Comparison of ENCODE assay signal across 23 mouse cellular contexts in the genomic region with DNA sequence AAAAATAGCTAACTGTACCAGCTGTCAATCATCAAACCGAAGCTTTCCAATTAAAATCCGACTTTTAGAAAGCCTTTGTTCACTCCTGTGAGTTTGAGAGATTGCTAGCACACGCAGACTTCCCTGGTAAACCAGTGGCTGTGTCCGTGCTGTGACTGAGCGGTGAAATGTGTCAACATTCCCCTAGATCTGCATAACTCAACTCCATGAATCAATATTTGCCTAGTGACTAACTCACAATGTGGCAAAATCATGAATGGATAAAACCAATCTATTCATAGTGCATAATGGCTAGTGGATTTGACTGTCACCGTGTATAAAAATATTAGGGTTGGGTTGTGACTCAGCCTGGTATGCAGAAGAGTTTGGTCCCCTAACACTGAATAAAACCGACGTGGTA.
DNase-seq lines count a peak whose midpoint lies in the region; ATAC-seq and TF ChIP-seq lines count a peak whose summit lies in the region.
"Had no signal": no experiment of that assay in that cellular context is flagged by ENCODE, and none has a peak within 500 bp of the region (broad histone marks: within the 10 kb centered on the region; RNA-seq: fewer than 3 reads in every experiment).

No protein-coding gene starts in this region.

- no peak for ATAC-seq in lung, embryonic 15.5 days (ENCODE audit: borderline replicate concordance, extremely low read depth, low FRiP score, low TSS enrichment)
- ATAC-seq in stomach, embryonic 16.5 days (ENCODE audit: insufficient read depth, low FRiP score): peak; percentile 83
- ATAC-seq: forebrain, embryonic 16.5 days; hindbrain, postnatal 0 days; midbrain, embryonic 16.5 days had no signal

- WGBS in lung, embryonic 15.5 days: 66% methylated on average over 8 of the region's 8 CpGs
- 61% methylated on average over 8 of the region's 8 CpGs for WGBS in stomach, embryonic 16.5 days
- 97% methylated on average over 8 of the region's 8 CpGs for WGBS in thymus, adult 2 months

- TF ChIP-seq POLR2A in thymus, adult 2 months (IDR thresholded peaks at IDR 0.05; ENCODE audit: control insufficient read depth, extremely low read depth, insufficient read depth, low read length, poor library complexity): no peak

- H3K79me2 ChIP-seq in C2C12 (ENCODE audit: control insufficient read depth, insufficient read depth): no peaks in the 10 kb centered on the region

- TF ChIP-seq CTCF in C2C12 (IDR thresholded peaks at IDR 0.05; ENCODE audit: control insufficient read depth, insufficient read depth, insufficient read length): no peak
- TF ChIP-seq CTCF in thymus, adult 2 months (IDR thresholded peaks at IDR 0.05; ENCODE audit: borderline replicate concordance, control insufficient read depth, extremely low read depth, insufficient read depth, low read length, poor library complexity): no peak

- no peak overlapping the region for H3K4me2 ChIP-seq in lung, embryonic 15.5 days
- no peak overlapping the region for H3K4me2 ChIP-seq in stomach, embryonic 16.5 days (ENCODE audit: low read depth, low read length)
- H3K4me2 ChIP-seq: embryonic facial prominence, embryonic 15.5 days; heart, embryonic 12.5 days; liver, embryonic 11.5 days had no signal

- no peak overlapping the region for H3K4me3 ChIP-seq in lung, embryonic 15.5 days
- H3K4me3 ChIP-seq in C2C12 (ENCODE audit: insufficient read depth, poor library complexity, severe bottlenecking): no peak overlapping the region
- no peak overlapping the region for H3K4me3 ChIP-seq in stomach, embryonic 16.5 days (replicated peaks; ENCODE audit: low read length)
- H3K4me3 ChIP-seq in thymus, adult 2 months (ENCODE audit: control insufficient read depth, insufficient read depth, low read length): no peak overlapping the region
- H3K4me3 ChIP-seq: embryonic facial prominence, embryonic 15.5 days; forebrain, embryonic 10.5 days; heart, embryonic 12.5 days; limb, embryonic 10.5 days had no signal

- no peaks in the 10 kb centered on the region for H3K79me3 ChIP-seq in C2C12 (ENCODE audit: low read depth)

- H3K36me3 ChIP-seq in lung, embryonic 15.5 days: no peaks in the 10 kb centered on the region
- H3K36me3 ChIP-seq in C2C12 (ENCODE audit: control insufficient read depth, insufficient read depth): no peaks in the 10 kb centered on the region
- H3K36me3 ChIP-seq in stomach, embryonic 16.5 days (ENCODE audit: control insufficient read depth, insufficient read depth, low read length): no peaks in the 10 kb centered on the region
- no peaks in the 10 kb centered on the region for H3K36me3 ChIP-seq in thymus, adult 2 months (ENCODE audit: control insufficient read depth, insufficient read depth, low read length)
- H3K36me3 ChIP-seq: embryonic facial prominence, embryonic 15.5 days; forebrain, embryonic 10.5 days; heart, embryonic 12.5 days; limb, embryonic 10.5 days had no signal

- peak overlapping the region; percentile 38; the same call in 1 of the 2 replicates for H3K27ac ChIP-seq in lung, embryonic 15.5 days
- peak overlapping the region; percentile 70 for H3K27ac ChIP-seq in stomach, embryonic 16.5 days (ENCODE audit: low read length)
- no peak overlapping the region for H3K27ac ChIP-seq in thymus, adult 2 months (ENCODE audit: control insufficient read depth, insufficient read depth, low read length)
- H3K27ac ChIP-seq: embryonic facial prominence, embryonic 15.5 days; forebrain, embryonic 10.5 days; hindbrain, postnatal 0 days; limb, embryonic 10.5 days; macrophage had no signal

- 0 out of 2 replicates have a peak, but pooled peaks cover 5% of the 10 kb centered on the region for H3K4me1 ChIP-seq in lung, embryonic 15.5 days
- peaks cover 5% of the 10 kb centered on the region; the same call in 1 of the 2 replicates for H3K4me1 ChIP-seq in stomach, embryonic 16.5 days (ENCODE audit: control insufficient read depth, insufficient read depth, low read length)
- H3K4me1 ChIP-seq in thymus, adult 2 months (replicated peaks; ENCODE audit: control insufficient read depth, insufficient read depth, low read length): peaks cover 11% of the 10 kb centered on the region
- H3K4me1 ChIP-seq: embryonic facial prominence, embryonic 15.5 days; limb, embryonic 10.5 days had no signal

- H3K9me3 ChIP-seq in lung, embryonic 15.5 days: no peaks in the 10 kb centered on the region
- H3K9me3 ChIP-seq in stomach, embryonic 16.5 days (replicated peaks; ENCODE audit: control insufficient read depth, low read length): no peaks in the 10 kb centered on the region
- H3K9me3 ChIP-seq: embryonic facial prominence, embryonic 15.5 days; forebrain, embryonic 10.5 days; limb, embryonic 10.5 days had no signal

- DNase-seq in lung, postnatal 10 days: no peak
- peak; percentile 61 for DNase-seq in fibroblast of lung, adult 2 months (ENCODE audit: low read depth)
- no peak for DNase-seq in thymus, adult 2 months
- DNase-seq in gastrocnemius, adult 18-20 months (ENCODE audit: low spot score): no peak
- DNase-seq: adrenal gland, postnatal 36 days; cerebellum, adult 9-10 months; gastrocnemius, postnatal 14 days; heart, adult 18-20 months; heart, postnatal 10 days; kidney, adult 11 months; layer of hippocampus, adult 9-11 months had no signal

- no peaks in the 10 kb centered on the region for H3K27me3 ChIP-seq in lung, embryonic 15.5 days
- H3K27me3 ChIP-seq in C2C12 (ENCODE audit: control insufficient read depth, insufficient read depth, insufficient read length): no peaks in the 10 kb centered on the region
- H3K27me3 ChIP-seq in stomach, embryonic 16.5 days (ENCODE audit: control insufficient read depth, insufficient read depth, low read length): no peaks in the 10 kb centered on the region
- no peaks in the 10 kb centered on the region for H3K27me3 ChIP-seq in thymus, adult 2 months (ENCODE audit: control insufficient read depth, insufficient read depth, low read length)
- H3K27me3 ChIP-seq: embryonic facial prominence, embryonic 15.5 days; heart, embryonic 12.5 days had no signal

- H3ac ChIP-seq in C2C12 (ENCODE audit: control insufficient read depth, insufficient read length, low read depth): no peak overlapping the region

- H3K9ac ChIP-seq in lung, embryonic 15.5 days: no peak overlapping the region
- H3K9ac ChIP-seq in stomach, embryonic 16.5 days (ENCODE audit: low read length): no peak overlapping the region
- H3K9ac ChIP-seq: embryonic facial prominence, embryonic 15.5 days; heart, embryonic 12.5 days had no signal

TF ChIP-seq in C2C12, 6 proteins besides CTCF, POLR2A, EP300 and RAD21:
- TF ChIP-seq MYOD1 (IDR thresholded peaks at IDR 0.05; ENCODE audit: control insufficient read depth, insufficient read length, low read depth) (peak; percentile 38), FOSL1 (IDR thresholded peaks at IDR 0.05; ENCODE audit: insufficient read depth, low read length, poor library complexity, severe bottlenecking) (peak; percentile 46), USF1 (IDR thresholded peaks at IDR 0.05; ENCODE audit: low read depth) (no peak), MAX (IDR thresholded peaks at IDR 0.05) (peak; percentile 88), MYOG (IDR thresholded peaks at IDR 0.05; ENCODE audit: control insufficient read depth, extremely low read depth, insufficient read length) (no peak), CEBPB (IDR thresholded peaks at IDR 0.05; ENCODE audit: low read depth) (peak; percentile 49)
